Mouse (Mus musculus) kidney, adult 2 months (tissue): ENCODE measurements around the gene Ap1b1.

ENCODE experiments used
- CTCF ChIP-seq: fragments of 200-500 bp; conservative IDR thresholded peaks from 2 replicates; pipeline ENCODE4 v1.5.1; 2011; ENCODE audit warnings: low read depth, mild to moderate bottlenecking, control low read depth, low read length, moderate library complexity, mixed read lengths; ENCODE audit not compliant: insufficient read depth, insufficient read length
- POLR2A ChIP-seq: fragments of 200-500 bp; IDR thresholded peaks from one replicate; pipeline ENCODE4 v1.6.1; 2011; ENCODE audit warnings: low read depth, low read length, control low read depth

GRCm38 (mm10) chr11:4963099-4963808 lies 23.4 kb upstream of the Ap1b1 start:
- no peak for TF ChIP-seq POLR2A
- no peak for TF ChIP-seq CTCF
